Mouse (Mus musculus) thymus, adult 2 months (tissue): ENCODE measurements around the gene Fam214b. TPM values are rescaled to one million over a fixed set of nuclear protein-coding genes. Genes with fewer than 3 reads are reported as not detected.
A peak's percentile ranks its signal among the peaks of the same experiment; 100 is the strongest.

Experiments used
- DNase-seq: peaks from one replicate; pipeline ENCODE4 v3.0.0; 2021
- H3K27ac ChIP-seq: fragments of 200-500 bp; 2 replicates; pipeline ENCODE4 v1.5.1; 2012; ENCODE audit warnings: low read length, control low read depth; ENCODE audit not compliant: control insufficient read depth, insufficient read depth
- H3K27me3 ChIP-seq: fragments of 200-500 bp; 2 replicates; pipeline ENCODE4 v1.6.1; 2012; ENCODE audit warnings: mild to moderate bottlenecking, low read length, moderate library complexity, mixed read lengths; ENCODE audit not compliant: control insufficient read depth, insufficient read depth
- H3K36me3 ChIP-seq: fragments of 200-500 bp; 2 replicates; pipeline ENCODE4 v1.6.1; 2012; ENCODE audit warnings: mild to moderate bottlenecking, low read length, moderate library complexity; ENCODE audit not compliant: control insufficient read depth, insufficient read depth
- H3K4me1 ChIP-seq: fragments of 200-500 bp; replicated peaks from 2 replicates; pipeline ENCODE4 v1.6.1; 2012; ENCODE audit warnings: low read length; ENCODE audit not compliant: control insufficient read depth, insufficient read depth
- H3K4me3 ChIP-seq: fragments of 200-500 bp; 2 replicates; pipeline ENCODE4 v1.5.1; 2012; ENCODE audit warnings: mild to moderate bottlenecking, low read length, control low read depth, moderate library complexity; ENCODE audit not compliant: control insufficient read depth, insufficient read depth
- CTCF ChIP-seq: fragments of 200-500 bp; IDR thresholded peaks from 2 replicates; pipeline ENCODE4 v1.5.1; 2012; ENCODE audit warnings: mild to moderate bottlenecking, control low read depth, low read length, moderate library complexity, borderline replicate concordance; ENCODE audit not compliant: control insufficient read depth, poor library complexity, insufficient read depth; ENCODE audit errors: extremely low read depth
- POLR2A ChIP-seq: fragments of 200-500 bp; IDR thresholded peaks from 2 replicates; pipeline ENCODE4 v1.6.1; 2012; ENCODE audit warnings: mild to moderate bottlenecking, low read length, control low read depth, moderate library complexity; ENCODE audit not compliant: control insufficient read depth, poor library complexity, insufficient read depth; ENCODE audit errors: extremely low read depth
- WGBS: fragments of 180-500 bp; shearing (Covaris S2); methylation state at CpG from one replicate; pipeline ENCODE4 v1.1.7; 2018; 5-methylcytosine and 5-hydroxymethylcytosine counted together
- polyA plus RNA-seq: library from polyadenylated mRNA; depleted of rRNA; stranded (reverse); fragments of >200 nt; gene quantifications from 2 replicates; pipeline ENCODE4 v1.2.3, GENCODE M21; 2012

The Fam214b gene
- polyA plus RNA-seq, 1 experiment = 9.8 TPM

DNA sequence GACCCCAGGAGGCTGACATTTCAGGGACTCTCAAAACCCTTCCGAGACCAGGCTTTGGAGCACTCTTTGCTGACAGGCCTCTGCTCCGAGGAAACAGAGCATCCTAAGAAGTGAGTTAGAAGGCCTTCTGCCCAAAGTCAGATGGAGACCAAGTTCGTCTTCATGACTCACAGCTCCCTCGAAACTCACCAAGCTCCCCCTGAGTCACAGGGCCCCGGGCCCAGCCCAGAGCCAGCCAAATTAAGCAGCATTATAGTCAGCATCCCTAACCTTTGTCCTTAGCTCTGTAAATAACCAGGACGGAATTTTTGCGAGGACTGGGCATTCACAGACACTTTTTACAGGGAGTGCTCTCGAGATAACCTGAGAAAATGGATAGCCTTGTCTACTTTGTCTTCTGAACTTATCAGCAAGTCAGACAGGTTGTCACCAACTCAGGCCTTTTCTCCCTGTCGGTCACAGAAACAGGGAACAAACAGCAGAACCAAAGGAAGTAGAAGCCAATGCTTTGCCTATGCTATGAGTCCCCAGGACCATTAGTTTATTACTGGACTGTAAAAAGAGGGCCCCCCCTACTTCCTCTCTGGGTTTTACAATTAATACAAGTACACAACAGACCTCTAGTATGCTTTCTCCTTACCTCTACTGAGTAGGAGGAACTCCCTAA, 5.0 kb downstream of the Fam214b start:
- no peak overlapping the region for H3K4me3 ChIP-seq
- no peaks in the 10 kb centered on the region for H3K27me3 ChIP-seq
- peaks cover 23% of the 10 kb centered on the region for H3K4me1 ChIP-seq
- 89% methylated on average over 9 of the region's 9 CpGs for WGBS
- TF ChIP-seq POLR2A (no peak), CTCF (no peak)
- H3K36me3 ChIP-seq = no peaks in the 10 kb centered on the region
- H3K27ac ChIP-seq = no peak overlapping the region
- no peak for DNase-seq

DNA sequence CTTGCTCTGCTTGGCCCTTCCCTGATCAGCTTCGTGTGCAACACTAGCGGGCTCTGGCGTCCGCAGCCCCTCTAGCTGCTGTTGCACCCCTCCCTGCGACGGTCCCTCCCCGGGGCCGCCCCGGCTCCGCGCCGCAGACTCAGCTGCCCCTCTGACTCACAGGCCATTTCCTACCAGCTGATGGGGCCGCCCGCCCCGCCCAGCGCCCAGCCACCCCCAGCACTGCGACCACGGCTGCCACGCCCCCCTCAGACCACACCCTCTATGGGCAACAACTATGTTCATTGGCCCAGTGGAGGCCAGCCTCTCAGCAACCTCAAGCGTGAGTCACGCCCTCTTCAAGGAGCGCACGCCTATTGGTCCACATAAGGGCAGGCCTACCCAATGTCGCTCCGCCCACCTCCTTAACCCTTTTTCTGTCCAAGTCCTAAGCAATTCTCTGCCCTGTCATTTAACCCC, 5.9 kb downstream of the Fam214b start:
- TF ChIP-seq CTCF (no peak), POLR2A (no peak)
- no peaks in the 10 kb centered on the region for H3K36me3 ChIP-seq
- DNase-seq = peak; percentile 87
- 2% methylated on average over 25 of the region's 25 CpGs for WGBS
- H3K27ac ChIP-seq = no peak overlapping the region
- peak overlapping the region; percentile 44 for H3K4me3 ChIP-seq
- H3K4me1 ChIP-seq = peaks cover 16% of the 10 kb centered on the region
- H3K27me3 ChIP-seq = no peaks in the 10 kb centered on the region

DNA sequence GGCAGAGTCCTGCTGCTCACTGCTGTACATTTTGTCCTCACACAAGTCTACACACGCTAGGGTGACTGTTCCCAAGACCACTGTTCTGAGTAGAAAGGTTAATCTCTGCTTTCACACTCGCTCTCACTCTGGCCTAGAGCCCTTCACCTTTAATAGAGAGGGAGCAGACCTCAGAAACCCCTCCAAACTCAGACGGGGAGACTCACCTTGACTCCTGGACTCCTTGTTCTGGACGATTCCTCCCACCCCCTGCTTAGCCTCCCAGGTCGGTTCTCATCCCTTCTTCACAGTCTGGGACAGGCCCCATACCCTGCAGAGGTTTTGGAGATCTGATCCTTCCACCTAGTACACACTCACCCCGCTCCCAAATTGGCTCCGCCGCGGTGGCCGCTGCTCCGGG, 6.4 kb downstream of the Fam214b start:
- no peak for TF ChIP-seq POLR2A
- TF ChIP-seq CTCF = no peak
- Histone ChIP-seq H3K36me3 (no peaks in the 10 kb centered on the region), H3K4me3 (peak overlapping the region; percentile 44), H3K27ac (no peak overlapping the region), H3K27me3 (no peaks in the 10 kb centered on the region), H3K4me1 (peaks cover 15% of the 10 kb centered on the region)
- DNase-seq = no peak
- 12% methylated on average over 11 of the region's 11 CpGs for WGBS

DNA sequence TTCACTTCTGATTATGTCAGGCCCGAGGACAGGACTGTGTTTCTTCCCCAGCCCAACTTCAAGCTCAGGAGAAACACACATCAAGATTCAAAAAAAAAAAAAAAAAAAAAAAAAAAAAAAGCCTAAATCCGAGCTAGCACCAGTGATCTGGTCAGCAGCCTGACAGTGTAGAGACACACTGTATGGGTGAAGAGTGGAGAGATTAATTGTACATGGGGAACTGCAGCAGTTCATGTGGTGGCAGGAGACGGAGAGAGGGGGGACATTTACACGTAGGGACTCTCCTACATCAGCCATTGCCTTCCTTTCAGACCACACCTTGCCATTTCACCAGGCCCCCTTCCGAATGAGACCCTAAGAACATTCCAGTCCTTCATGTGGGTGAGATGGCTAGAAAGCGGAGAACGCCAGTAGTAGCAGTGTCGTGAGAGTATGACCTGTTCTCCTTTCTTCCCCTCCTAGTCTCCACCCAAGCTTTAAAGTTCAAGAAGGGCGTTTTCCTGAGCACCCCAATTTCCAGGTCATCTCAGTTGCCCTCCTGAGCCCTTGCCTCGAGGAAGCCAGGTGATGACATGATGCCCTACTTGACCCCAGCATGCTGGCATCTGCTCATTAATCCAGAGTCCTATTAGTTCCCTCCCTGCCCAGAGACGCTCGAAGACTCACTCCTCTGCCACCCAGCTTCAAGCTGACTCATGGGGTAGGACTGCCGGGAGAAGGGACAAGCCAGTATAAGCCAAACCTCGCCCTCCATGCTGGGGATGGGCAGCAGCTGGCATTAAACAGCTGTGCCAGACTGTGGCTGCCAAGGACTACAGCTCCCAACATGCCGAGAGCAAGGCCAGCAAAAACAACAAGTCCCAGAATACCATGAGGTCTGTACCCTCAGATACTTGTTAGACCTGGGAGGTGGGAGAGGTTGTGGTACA, 7.2 kb downstream of the Fam214b start:
- Histone ChIP-seq H3K27me3 (no peaks in the 10 kb centered on the region), H3K27ac (no peak overlapping the region), H3K4me3 (no peak overlapping the region), H3K4me1 (peaks cover 11% of the 10 kb centered on the region), H3K36me3 (no peaks in the 10 kb centered on the region)
- no peak for TF ChIP-seq POLR2A
- no peak for TF ChIP-seq CTCF
- DNase-seq = no peak
- WGBS = 79% methylated on average over 15 of the region's 15 CpGs

DNA sequence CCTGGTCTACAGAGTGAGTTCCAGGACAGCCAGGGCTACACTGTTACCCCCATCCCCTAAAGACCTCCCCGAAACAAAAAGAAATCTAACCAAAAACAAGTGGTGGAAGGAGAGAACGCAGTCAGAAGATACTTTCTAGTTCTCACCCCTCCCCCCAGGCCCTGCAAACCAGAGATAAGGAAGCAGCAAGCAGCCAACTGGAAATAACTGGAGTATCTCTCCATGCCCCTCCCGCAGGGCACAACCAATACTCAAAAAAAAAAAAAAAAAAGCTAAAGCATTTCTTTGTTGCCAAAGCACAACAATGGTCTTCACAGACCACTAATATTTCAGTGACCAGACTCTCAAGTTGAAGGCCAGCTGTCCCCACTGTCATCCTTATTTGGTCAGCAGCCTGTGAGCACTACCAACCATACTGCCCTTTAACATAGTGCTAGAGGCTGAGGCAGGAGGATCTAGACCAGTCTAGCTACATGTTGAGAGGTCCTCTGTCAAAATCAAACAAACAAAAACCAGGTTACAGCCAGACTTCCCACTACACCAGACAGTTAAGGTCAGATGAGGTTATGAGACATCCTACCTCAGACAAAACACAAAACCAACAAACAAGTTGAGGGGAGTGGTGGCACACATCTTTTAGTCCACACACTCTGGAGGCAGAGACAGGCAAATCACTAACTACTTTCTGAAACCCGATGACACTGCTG, 8.0 kb downstream of the Fam214b start:
- no peak for TF ChIP-seq POLR2A
- no peak for TF ChIP-seq CTCF
- Histone ChIP-seq H3K36me3 (no peaks in the 10 kb centered on the region), H3K4me3 (no peak overlapping the region), H3K4me1 (peaks cover 11% of the 10 kb centered on the region), H3K27me3 (no peaks in the 10 kb centered on the region), H3K27ac (no peak overlapping the region)
- WGBS = 44% methylated on average over 4 of the region's 4 CpGs
- DNase-seq = no peak

DNA sequence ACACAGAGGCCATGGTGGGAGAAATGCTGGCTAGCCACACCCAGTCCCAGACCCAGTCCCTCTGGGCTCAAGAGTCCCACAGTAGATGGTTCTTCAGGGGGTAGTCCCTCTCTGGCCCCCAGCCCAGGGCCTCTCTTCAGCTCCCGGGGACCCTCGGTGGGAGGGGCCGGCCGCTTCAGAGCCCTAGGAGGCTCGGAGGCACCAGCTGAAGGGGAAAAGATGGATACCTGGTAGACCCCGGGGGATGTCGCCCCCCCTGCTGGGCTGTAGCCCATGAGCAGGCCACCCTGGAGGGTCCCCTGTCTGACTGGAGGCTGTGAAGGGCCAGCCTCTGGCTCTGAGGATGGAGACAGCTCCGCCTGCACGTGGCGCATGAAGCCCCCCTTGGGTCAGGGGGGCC, 9.7 kb downstream of the Fam214b start:
- Histone ChIP-seq H3K27ac (no peak overlapping the region), H3K27me3 (no peaks in the 10 kb centered on the region), H3K36me3 (no peaks in the 10 kb centered on the region), H3K4me1 (peaks cover 15% of the 10 kb centered on the region), H3K4me3 (no peak overlapping the region)
- 94% methylated on average over 10 of the region's 10 CpGs for WGBS
- no peak for DNase-seq
- TF ChIP-seq CTCF (no peak), POLR2A (no peak)
